Comparison of ENCODE assay signal across 9 mouse cellular contexts in genomic region chr12:57575931-57576628, GRCm38 (mm10). TPM values are rescaled to one million over a fixed set of nuclear protein-coding genes. Genes with fewer than 3 reads are reported as not detected.
DNase-seq lines count a peak whose midpoint lies in the region; ATAC-seq and TF ChIP-seq lines count a peak whose summit lies in the region.
"Had no signal": no experiment of that assay in that cellular context is flagged by ENCODE, and none has a peak within 500 bp of the region (broad histone marks: within the 10 kb centered on the region; RNA-seq: fewer than 3 reads in every experiment).

No protein-coding gene starts in this region.

- peak; percentile 66 for TF ChIP-seq CTCF in stomach, postnatal 0 days (IDR thresholded peaks at IDR 0.05; ENCODE audit: low read depth)

- peaks cover 8% of the 10 kb centered on the region; the same call in 1 of the 2 replicates for H3K4me1 ChIP-seq in kidney, embryonic 15.5 days
- no peaks in the 10 kb centered on the region for H3K4me1 ChIP-seq in stomach, postnatal 0 days (replicated peaks; ENCODE audit: control insufficient read depth, insufficient read depth)

- H3K4me3 ChIP-seq in kidney, embryonic 15.5 days (replicated peaks): peak overlapping the region; percentile 49
- H3K4me3 ChIP-seq in stomach, postnatal 0 days (ENCODE audit: low read depth, low read length): peak overlapping the region; percentile 51

- peak; percentile 95 for ATAC-seq in kidney, embryonic 15.5 days (replicated peaks; ENCODE audit: low FRiP score)
- ATAC-seq in megakaryocyte progenitor cell, adult 5-6 weeks (replicated peaks; ENCODE audit: poor library complexity): peak; percentile 52
- ATAC-seq in stomach, postnatal 0 days (ENCODE audit: low FRiP score, low TSS enrichment): peak; percentile 87

- no peaks in the 10 kb centered on the region for H3K36me3 ChIP-seq in kidney, embryonic 15.5 days
- no peaks in the 10 kb centered on the region for H3K36me3 ChIP-seq in stomach, postnatal 0 days (ENCODE audit: control insufficient read depth, insufficient read depth, low read length)

- WGBS in kidney, embryonic 15.5 days: 2% methylated on average over 80 of the region's 81 CpGs
- 9% methylated on average over 72 of the region's 81 CpGs for WGBS in stomach, postnatal 0 days

- no peak for DNase-seq in kidney, adult 18-20 months
- peak; percentile 1 to 7 for DNase-seq in adrenal gland, postnatal 36 days
- peak; percentile 6 to 42 for DNase-seq in frontal cortex, postnatal 10 days (ENCODE audit: low spot score in 2 of 2)
- DNase-seq in layer of hippocampus, postnatal 36 days: peak; percentile 14 to 19
- peak; percentile 68 for DNase-seq in stomach, postnatal 0 days (ENCODE audit: low spot score)
- DNase-seq in thymus, postnatal 25 days: no peak

- no peak overlapping the region for H3K27ac ChIP-seq in kidney, embryonic 15.5 days
- no peak overlapping the region for H3K27ac ChIP-seq in stomach, postnatal 0 days (replicated peaks)

- H3K9me3 ChIP-seq in kidney, embryonic 15.5 days (replicated peaks): no peaks in the 10 kb centered on the region
- H3K9me3 ChIP-seq in stomach, postnatal 0 days (ENCODE audit: control insufficient read depth, low read length): no peaks in the 10 kb centered on the region

- no peak for TF ChIP-seq EP300 in stomach, postnatal 0 days (optimal IDR thresholded peaks at IDR 0.05)

- no peak overlapping the region for H3K9ac ChIP-seq in kidney, embryonic 15.5 days
- H3K9ac ChIP-seq in stomach, postnatal 0 days (ENCODE audit: low read length): peak overlapping the region; percentile 64

- H3K27me3 ChIP-seq in kidney, embryonic 15.5 days: peaks cover 62% of the 10 kb centered on the region
- no peaks in the 10 kb centered on the region for H3K27me3 ChIP-seq in stomach, postnatal 0 days (ENCODE audit: control insufficient read depth, insufficient read depth, low read length)

- H3K4me2 ChIP-seq in kidney, embryonic 15.5 days: peak overlapping the region; percentile 88
- peak overlapping the region; percentile 61 for H3K4me2 ChIP-seq in stomach, postnatal 0 days (replicated peaks; ENCODE audit: low read depth)

RNA-seq across cellular contexts. Expression of gene Ttc6, which starts 12.2 kb away (rescaled TPM):
- polyA plus RNA-seq in kidney, embryonic 15.5 days (2015; fragmentation: Nextera tagmentation; extraction: Ambion mirVana): 0.21 and 0.35 TPM in 2 replicates
- not detected for total RNA-seq in adrenal gland, postnatal 36 days (2021)
- under 1 TPM; 0.13 to 0.30 TPM for total RNA-seq in layer of hippocampus, postnatal 36 days (2021)
- not detected in 2 replicates for total RNA-seq in megakaryocyte progenitor cell, adult 5-6 weeks (2015)
- not detected in 2 replicates for total RNA-seq in megakaryocyte progenitor cell, adult 5-6 weeks (2017)
- 3.3 and 3.5 TPM in 2 replicates for polyA plus RNA-seq in stomach, postnatal 0 days (2015; fragmentation: Nextera tagmentation; extraction: Ambion mirVana)

RNA-seq across cellular contexts. Expression of gene Foxa1, which starts 29.4 kb away (rescaled TPM):
- 0.93 and 1.0 TPM in 2 replicates for polyA plus RNA-seq in kidney, embryonic 15.5 days (2015; fragmentation: Nextera tagmentation; extraction: Ambion mirVana)
- not detected for total RNA-seq in adrenal gland, postnatal 36 days (2021)
- not detected for total RNA-seq in layer of hippocampus, postnatal 36 days (2021)
- total RNA-seq in megakaryocyte progenitor cell, adult 5-6 weeks (2015): 0.47 TPM in 1 of 2 replicates, not detected in the other
- not detected in 2 replicates for total RNA-seq in megakaryocyte progenitor cell, adult 5-6 weeks (2017)
- polyA plus RNA-seq in stomach, postnatal 0 days (2015; fragmentation: Nextera tagmentation; extraction: Ambion mirVana): 16.1 and 28.9 TPM in 2 replicates
- total RNA-seq: layer of hippocampus, adult 18-20 months had no signal

Comparison
In these comparisons a context has a peak if more than half of its experiments do, and no peak if none do; other contexts are left out.
1. DNase-seq: peak in adrenal gland, postnatal 36 days (2 of 2), frontal cortex, postnatal 10 days (2 of 2), layer of hippocampus, postnatal 36 days (2 of 2) and stomach, postnatal 0 days (single experiment); none in kidney, adult 18-20 months (single experiment) and thymus, postnatal 25 days (single experiment).
2. Peak in every context shown above with its lines, with median percentiles within 50 percentile points of each other: ATAC-seq.